Mouse (Mus musculus): Measurements from ENCODE around the gene Zfp768.
A peak's percentile ranks its signal among the peaks of the same experiment; 100 is the strongest.
"Not testable (repeated sequence)": the region's sequence is repeated elsewhere in the genome, so short reads cannot be mapped to it uniquely, and the experiment has no call there.

Gene Zfp768

DNA sequence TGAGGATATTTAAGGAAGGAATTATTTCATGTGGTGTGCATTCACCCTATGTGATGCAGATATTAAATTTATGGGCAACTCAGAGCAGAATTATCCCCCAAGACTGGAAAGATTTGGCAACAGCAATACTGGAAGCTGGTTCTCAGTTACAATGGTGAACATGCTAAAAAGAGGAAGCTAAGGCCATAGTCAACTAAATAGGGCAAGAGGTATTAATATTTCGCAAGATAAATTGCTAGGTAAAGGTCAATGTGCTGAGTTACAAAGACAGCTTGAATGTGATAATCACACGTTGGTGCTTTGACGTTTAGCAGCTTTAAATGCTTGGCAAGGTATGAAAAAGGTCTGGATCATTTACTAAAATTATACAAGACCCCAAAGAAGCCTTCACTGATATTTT lies 10.4 kb upstream of the Zfp768 start:
- no peak for DNase-seq

DNA sequence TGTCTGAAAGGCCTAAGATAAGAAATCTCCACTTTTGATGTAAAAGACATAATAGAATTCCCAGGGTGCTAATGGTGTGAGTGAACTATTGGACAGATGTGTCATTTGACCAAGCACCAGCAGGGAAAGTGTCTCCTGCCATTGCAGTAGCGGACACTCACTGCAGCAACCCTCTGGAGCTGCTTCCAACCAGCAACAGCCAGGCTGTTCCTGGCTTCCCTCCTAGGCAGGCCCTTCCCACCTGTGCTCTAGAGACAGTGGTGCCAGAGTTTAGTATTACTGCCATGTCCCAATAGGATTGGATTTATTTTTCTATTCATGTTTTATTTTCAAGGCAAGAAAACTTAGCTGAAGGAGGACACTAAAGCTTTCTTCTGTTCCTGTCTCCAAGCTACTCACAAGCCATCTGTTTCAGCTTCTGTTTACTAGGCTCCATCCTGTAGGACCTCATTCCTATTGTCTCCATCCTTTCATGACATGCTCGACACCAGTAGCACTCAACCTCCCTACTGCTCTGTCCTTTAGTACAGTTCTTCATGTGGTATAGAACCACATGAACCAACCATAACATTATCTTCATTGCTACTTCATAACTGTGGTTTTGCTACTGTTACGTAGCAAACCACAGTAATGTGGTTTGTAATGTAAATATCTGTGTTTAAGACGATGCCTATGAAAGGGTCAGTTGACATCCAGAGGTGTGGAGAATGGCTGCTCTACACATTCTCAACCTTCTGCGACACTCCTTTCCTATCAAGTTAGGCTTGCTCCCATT lies 6.0 kb upstream of the Zfp768 start:
- no peak for DNase-seq

DNA sequence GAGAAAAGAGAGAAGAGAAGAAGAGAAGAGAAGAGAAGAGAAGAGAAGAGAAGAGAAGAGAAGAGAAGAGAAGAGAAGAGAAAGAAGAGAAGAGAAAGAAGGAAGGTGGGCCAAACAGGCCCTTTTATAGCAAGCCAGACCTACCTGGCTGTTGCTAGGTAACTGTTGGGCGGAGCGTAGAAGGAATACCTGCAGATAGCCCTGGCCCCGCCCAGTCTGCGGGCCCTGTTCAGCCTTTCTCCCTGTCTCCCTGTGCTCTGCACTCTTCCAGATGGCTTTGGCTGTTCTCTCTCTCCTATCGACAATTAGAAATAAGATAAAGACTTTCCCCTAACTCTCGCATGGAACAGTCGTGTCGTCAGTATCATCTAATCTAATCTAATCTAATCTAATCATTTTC lies 1.3 kb upstream of the Zfp768 start:
- DNase-seq = peak; percentile 39 to 40

DNA sequence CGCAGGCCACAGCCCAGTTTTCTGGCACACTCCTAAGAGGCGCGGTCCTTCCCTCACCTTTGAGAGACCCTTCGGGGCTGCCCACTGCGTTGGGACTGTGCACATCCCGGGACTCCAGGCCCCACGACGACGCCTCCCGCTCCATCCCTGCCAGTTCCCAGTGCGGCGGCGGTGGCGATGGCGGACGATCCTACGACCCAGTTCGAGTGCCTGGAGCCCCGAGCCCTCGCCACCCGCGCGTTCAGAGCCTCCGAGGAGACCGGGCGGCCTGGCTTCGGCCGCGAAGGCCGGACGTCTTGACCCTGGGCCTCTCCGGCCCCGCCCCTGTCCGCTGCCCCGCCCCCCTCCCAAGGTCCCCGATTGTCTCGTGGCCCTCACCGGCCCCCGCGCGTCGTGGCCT lies 297 bp downstream of the Zfp768 start:
- DNase-seq = peak in 1 of 2 experiments; percentile 51

DNA sequence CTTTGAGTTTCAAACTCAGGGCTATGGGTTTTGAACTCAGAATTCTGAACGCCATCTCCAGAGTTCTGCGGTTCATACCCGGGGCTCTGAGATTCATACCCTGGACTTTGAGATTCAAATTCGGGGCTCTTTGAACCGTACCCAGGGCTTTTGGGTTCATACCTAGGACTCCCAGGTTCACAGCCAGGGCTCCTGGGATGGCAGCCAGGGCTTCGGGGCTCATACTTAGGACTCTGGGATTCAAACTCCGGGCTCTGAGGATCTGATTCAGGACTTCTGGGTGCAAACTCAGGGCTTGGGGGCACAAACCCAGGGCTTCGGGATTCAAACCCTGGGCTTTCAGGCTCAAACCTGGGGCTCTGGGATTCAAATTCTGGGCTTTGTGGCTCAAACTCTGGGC lies 1.0 kb downstream of the Zfp768 start:
- DNase-seq = peak; percentile 11 to 14

DNA sequence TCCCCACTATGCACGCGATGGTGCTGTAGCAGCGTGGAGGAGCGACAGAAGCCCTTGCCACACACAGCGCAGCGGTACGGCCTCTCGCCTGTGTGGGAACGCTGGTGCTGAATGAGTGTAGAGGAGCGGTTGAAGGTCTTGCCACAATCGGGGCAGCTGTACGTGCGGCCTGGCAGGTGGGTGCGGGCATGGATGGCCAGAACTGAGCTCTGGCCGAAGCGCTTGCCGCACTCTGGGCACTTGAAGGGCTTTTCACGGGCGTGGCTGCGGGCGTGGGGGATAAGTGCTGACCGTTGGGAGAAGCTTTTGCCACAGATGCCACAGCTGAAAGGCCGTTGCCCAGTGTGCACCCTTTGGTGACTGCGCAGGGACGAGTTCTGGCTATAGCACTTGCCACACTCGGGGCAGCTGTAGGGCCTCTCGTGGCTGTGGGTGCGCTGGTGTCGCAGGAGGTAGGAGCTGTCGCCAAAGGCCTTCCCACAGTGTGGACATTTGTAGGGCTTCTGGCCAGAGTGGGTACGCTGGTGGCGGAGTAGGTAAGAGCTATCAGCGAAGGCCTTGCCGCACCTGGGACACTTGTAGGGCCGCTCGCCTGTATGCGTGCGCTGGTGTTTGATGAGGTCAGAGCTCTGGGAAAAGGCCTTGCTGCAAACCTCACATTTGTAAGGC lies 1.9 kb downstream of the Zfp768 start:
- peak; percentile 12 to 23 for DNase-seq

DNA sequence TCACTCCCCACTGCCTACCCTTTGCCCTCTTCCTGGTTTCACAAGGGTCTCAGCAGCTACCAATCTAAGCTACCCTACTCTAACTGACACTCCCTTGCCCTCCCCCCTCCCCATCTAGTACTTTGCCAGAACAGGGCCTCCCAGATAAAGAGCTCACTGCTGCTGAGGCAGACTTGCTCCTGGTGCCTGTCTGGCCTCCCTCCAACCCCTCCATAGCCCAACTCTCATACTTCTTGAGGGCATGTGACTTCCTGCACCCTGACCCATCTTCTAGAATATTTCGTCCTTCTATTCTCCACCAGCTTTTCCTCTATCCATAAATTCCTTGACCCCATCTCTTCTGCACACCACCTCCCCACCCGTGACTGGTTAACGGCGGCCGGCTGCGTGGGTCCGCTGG lies 2.5 kb downstream of the Zfp768 start:
- DNase-seq = no peak

DNA sequence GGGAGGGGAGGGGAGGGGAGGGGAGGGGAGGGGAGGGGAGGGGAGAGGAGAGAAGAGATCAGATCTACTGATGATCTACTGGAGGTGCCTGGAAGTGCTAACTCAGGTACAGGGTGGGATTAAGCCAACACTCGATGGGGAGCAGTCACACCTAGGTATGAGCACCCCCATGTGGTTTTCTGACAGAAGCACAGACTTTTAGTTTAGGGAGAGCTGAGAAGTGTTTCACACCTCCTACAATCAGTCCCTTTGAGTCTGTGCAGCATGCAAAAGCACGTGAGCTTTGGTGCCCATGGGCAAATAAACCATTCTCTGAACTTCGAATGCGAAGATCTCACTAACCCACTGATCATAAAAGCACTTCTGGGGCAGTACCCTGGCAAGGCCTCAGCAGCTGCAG lies 3.1 kb downstream of the Zfp768 start:
- DNase-seq = no peak

DNA sequence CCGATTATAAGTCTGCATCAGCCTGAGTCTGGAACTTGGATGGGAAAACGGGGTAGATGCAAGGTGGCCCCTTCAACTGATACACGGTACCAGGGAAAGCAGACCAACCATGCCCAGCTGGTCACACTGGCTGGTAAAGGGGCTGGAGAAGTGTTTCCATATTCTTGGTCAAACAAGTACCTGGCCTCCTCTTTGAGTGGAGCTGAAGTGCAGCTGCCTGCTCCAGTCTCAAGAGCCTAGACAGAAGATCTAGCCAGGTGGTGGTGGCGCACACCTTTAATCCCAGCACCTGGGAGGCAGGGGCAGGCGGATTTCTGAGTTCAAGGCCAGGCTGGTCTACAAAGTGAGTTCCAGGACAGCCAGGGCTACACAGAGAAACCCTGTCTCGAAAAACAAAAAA lies 3.5 kb downstream of the Zfp768 start:
- DNase-seq = not testable (repeated sequence)

DNA sequence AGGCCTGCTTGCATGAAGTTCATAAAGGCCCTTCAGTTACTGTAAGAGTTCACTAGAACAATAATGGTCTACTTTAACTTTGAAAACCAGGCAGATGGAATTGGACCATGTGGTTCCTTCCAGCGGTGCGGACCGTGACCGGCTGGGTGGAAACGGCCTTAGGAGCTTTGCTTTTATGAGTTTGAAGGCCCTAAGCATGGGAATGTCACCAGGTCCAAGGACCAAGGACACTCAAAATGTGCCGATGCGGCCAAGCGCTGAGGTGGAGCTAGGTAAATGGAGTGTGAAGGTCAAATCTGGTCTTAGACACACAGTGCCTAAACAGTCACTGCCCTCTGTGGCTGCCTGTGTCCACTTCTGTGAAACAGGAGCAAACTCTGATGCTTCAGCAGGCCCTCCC lies 4.0 kb downstream of the Zfp768 start:
- no peak for DNase-seq

DNA sequence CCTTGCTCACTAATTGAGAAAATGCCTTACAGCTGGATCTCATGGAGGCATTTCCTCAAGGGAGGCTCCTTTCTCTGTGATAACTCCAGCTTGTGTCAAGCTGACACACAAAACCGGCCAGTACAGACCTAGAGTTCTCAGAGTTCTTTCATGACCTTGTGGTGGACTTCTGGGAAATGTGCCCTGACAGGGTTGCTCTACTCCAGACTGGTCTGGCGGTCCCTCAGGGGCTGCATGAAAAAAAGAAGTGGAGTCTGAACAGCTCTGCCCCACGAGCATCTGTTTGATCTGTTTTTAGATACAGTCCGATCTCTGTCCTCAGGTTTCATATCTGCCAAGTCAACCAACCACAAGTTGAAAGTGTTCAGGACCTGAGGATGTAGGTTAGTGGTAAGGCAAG lies 7.8 kb downstream of the Zfp768 start:
- DNase-seq = no peak

DNA sequence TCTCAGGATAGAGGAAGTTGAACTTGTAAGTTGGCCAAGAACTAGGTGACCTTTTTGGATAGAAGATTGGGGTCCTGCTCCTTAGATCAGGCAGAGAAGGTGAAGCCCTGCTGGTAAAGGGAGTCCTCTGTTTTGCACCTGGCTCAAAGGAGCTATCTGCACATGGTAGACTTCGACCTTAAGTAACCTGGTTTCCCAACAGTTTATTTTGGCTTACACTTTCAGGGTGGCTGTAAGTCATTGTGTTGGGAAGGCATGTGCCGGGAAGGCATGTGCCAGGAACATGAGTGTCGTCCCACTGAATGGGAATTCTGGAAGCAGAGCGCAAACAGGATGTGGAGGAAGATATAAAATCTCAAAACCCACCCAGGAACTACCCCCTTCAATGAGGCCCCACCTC lies 9.8 kb downstream of the Zfp768 start:
- no peak for DNase-seq

DNA sequence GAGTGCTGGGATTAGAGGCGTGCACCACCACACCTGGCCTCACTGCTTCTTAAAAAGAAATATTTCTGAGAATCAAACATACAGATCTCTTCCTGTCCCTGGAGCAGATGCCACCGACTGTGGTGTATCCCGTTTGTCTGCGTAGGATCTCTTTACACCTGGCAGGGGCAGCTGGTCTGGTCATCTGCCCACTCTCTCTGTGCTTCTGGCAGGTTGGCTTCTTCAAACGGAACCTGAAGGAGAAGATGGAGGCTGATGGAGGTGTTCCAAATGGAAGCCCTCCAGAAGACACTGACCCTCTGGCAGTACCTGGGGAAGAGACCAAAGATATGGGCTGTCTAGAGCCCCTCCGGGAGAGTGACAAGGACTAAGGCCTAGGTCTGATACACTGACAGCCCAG lies 12.1 kb downstream of the Zfp768 start:
- no peak for DNase-seq

DNA sequence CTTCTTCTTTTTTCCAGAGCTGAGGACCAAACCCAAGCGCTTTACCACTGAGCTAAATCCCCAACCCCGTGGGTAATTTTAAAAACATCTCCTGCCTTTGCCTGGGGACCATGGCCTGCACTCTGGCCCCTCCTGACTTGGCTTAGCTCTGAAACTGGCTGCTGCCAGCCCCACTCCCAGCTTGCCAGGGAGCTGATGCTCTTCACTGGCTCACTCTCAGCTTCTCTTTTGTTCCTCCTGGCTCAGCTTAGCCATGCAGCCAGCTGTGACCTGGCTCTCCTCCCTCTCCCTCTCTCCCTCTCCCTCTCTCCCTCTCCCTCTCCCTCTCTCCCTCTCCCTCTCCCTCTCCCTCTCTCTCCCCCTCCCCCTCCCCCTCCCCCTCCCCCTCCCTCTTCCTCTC lies 18.7 kb downstream of the Zfp768 start:
- peak in 1 of 2 experiments; percentile 19 for DNase-seq

DNA sequence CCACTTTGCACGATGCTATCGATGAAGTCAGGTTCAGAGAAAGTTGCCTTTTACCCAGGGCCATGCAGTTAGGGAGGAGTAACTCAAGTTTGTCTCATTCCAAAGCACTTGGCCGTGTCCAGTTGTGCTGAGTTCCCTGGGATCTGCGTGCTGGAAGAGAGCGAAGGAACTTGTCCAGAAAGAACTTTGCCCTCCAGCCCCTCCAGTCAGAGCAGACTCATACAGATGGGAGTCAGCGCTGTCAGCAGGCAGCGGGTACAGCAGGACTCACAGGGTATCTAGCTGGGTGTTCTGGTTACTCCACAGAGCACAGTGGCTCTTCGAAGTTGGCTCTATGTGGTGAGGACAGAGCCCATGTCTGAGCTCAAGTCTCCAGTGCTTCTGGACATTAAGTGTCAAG lies 19.8 kb downstream of the Zfp768 start:
- DNase-seq = no peak

DNA sequence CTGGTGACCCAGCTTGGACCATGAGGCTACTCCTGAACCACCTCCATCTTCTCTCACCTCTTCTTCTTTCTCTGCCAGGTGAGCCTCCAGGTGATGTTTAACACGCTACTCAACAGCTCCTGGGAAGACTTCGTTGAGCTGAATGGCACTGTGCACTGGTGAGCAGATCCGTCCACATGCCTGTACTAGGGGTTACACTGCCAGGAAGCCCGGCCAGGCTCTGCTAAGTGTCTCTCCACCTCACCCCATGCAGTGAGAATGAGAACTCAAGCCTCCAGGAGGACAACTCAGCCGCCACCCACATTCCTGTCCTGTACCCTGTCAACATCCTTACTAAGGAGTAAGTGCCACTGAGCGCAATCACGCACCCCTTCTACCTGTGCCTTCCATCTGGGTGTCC lies 20.4 kb downstream of the Zfp768 start:
- no peak for DNase-seq

DNA sequence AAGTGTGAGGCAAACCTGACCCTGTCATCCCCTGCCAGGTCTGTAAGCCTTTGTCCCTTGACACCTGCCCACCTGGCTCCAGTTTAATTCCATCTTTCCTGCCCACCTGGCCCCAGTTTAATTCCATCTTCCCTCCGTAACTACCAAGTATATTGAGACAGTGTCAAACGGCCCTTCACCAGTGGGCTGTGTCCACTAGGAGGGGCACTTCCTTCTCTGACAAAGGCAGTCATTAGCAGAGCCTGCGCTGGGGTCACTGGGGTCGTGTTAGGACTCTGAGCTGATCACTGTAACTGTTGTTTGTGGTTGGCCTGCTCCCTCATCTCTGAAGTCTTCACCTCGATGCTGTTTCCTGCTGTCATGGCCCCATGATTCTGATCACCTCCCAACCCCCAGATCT lies 23.3 kb downstream of the Zfp768 start:
- peak in 1 of 2 experiments; percentile 15 for DNase-seq

DNA sequence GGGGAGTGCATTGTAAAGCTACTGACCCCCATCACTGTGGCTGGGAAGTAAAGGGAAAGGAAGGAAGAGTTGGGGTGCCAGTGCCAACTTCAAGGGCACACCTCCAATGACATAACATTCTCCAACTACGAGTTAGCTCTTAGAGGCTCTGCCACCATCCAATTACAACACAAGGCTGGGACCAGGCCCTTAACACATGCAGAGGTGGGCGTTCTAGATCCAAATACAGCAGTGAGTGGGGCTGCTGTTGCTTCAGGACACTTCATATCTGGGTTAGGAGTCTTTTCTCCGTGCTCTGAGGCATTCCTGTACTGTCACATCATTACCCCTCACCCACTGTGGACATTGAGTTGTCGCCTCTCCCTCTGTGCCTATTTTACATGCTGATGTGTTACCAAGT lies 24.3 kb downstream of the Zfp768 start:
- no peak for DNase-seq

DNA sequence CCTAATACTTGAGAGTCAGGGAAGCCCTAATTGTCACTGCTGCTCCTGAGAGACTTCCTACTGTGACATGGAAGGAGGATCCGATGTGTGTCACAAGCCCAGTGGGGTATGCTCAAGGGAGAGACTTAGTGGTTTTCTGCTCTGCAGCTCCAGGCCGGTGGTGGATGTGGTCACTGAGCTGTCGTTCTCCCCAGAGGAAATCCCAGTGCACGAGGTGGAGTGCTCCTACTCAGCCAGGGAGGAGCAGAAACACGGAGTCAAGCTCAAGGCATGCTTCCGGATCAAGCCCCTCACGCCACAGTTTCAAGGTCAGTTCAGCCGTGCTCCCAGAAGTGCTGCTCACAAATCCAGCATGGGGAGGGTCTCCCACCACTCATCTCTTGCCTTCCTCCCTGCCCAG lies 31.5 kb downstream of the Zfp768 start:
- DNase-seq = no peak

DNA sequence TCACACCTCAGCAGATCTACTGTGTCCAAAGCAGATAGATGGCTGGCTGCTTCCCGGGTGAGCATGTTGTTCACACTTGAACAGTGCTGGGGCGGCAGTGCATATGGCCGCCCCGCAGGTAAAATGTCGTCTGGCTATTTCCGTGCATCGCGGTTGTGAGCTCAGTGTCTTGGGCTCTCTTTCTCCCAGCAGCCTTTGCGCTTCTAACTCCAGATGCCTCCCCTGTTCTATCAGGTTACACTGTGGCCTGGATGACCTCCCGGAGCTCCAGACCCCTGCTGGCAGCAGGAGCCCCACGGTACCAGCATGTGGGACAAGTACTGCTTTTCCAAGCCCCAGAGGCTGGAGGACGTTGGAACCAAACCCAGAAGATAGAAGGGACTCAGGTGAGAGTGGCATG lies 35.4 kb downstream of the Zfp768 start:
- no peak for DNase-seq

DNA sequence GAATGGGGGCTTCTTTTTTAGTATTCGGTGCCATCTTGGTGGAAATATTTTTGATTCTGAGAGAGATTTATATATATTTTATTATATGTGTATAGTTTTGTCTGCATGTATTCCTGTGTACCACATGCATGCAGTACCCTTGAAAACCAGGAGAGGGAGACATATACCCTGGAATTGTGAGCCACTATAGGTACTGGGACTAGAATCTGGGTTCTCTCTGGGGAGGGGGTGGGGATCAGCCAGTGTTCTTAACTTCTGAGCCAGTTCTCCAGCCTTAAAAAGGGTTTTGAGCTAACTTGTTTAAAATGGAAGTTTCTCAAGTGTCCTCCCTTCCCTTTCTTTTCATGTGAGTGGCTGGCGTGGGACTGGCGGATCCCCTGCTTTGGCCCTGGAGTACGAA lies 36.5 kb downstream of the Zfp768 start:
- peak; percentile 55 to 66 for DNase-seq

DNA sequence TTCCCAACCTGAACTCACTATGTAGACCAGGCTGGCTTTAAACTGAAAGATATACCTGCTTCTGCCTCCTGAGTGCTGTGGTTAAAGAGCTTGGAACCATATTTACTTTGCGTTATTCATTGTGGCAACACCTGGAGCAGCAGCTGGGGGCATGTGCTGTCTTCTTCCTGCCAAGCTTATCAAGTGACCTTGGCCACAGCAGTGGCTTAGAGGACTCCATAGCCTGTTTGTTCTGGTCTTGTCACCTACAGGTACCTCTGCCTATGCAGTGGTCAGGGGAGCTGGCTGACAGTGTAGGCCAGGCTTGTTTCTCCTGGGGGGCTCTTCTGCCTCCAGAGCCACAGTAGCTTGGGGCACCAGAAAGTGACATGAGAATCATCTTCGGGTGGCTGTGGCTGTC lies 37.0 kb downstream of the Zfp768 start:
- no peak for DNase-seq

DNA sequence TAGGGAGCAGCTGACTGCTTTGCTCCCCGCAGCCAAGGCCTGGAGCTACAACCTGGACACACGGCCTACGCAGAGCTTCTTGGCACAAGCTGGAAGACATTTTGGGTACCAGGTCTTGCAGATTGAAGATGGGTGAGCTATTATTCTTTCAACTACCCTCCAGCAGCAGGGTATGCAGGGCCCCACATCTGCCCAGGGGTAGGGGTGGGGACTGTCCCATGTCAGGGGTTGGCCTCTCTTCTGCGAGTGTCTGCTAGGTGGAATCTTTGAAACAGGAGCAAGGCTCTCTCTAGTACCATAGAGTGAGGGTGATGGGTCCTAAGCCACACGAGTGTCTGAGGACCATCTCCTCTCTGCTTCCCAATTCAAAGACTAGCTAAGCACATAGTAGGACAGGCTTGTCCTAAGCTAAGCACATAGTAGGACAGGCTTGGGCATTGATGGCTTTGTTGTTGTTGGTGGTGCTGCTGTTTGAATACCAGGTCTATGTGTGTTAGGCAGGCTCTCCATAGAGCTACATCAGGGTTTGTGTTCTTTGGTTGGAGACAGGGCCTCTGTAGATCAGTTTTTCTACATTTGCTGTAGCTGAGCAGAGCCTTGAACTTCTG lies 47.7 kb downstream of the Zfp768 start:
- no peak for DNase-seq

DNA sequence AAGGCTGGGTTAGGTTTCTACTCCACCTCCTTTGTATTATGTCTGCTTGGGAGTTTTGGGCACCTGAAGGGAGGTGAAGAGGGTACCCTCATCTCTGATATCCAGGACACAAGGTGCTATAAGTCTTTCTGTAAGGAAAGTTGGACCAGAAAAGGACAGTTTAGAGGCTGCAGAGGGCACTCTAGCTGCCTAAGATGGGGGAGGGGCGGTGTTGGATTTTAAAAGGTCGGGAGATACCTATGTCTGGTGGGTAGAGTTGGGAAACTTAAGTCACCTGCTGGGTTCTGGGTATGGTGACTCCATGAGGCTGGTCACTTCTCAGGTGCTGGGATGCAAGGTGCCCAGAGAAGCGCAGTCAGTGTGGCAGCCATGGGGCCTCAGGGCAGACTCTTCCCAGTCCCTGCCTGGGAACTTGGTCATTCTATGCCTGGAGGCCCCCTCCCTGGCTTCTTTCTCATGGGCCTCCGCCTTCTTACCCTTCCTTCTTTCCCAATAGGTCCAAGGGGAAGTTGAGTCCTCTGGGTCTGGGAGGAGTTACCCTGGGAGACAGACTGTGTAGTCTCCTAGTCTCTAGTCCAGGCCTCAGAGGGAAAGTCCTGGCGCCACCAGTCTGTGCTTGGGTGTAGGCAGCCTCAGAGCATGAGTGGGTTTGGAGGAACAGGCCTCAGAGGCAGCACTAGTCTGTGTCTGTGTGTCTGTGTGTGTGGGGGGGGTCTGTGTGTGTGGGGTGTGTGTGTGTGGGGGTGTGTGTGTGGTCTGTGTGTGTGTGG lies 48.4 kb downstream of the Zfp768 start:
- no peak for DNase-seq
